Mouse (Mus musculus) brain, adult 2 months (tissue): ENCODE measurements around the gene Gna11.

Source experiments
- DNase-seq: peaks from one replicate; pipeline ENCODE4 v3.0.0; 2011; ENCODE audit warnings: low read depth, low spot score

The Gna11 gene

DNA sequence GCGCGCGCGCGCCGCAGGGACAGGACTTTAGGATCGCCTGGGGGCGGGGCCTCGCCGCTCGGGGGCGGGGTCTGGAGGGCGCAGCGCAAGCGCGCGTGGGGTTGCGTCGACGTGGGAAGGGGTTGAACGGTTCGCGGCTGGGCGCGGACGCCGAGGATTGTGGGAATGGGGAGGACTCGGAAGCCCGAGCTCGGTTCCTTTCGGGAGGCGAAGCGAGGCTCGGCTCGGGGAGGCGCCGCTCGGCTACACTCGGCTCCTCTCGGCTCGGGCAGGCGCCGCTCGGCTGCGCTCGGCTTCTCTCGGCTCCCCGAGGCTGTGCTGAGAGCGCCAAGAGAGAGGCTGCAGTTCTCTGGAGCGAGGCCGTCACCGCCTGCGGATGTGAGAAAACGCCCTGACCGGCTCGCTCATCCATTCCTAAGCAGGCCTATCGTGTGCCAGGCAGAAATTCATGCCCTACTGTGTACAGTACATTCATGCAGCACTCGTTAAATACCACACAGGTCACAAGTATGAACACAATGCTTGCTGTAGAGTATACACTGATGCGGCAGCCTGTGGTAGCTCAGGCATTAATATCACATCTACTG is at the start of gene Gna11:
TSS of gene Gna11 (minus strand) at position 30 of the 587 bp plus-strand sequence.
- peak; percentile 99 for DNase-seq

DNA sequence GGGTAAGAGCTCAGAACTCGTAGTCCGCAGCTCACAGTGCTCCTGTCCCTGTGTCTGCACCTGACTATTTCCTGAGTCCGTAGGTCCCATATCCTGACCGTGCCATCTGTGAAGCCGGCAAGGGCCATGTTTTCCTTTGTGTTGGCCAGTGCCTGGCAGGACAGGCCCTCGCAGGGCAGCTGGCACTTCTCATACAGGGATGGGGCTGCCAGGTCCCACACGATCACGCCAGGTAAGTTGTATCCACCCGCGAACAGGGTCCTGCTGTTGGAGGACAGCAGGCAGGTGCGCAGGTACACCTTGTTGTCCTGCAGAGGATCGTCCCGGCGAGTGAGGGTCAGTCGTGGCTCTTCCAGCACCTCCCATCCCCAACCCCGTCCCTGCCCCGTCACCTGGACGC is 48.9 kb upstream of the Gna11 start:
- DNase-seq: peak; percentile 69

DNA sequence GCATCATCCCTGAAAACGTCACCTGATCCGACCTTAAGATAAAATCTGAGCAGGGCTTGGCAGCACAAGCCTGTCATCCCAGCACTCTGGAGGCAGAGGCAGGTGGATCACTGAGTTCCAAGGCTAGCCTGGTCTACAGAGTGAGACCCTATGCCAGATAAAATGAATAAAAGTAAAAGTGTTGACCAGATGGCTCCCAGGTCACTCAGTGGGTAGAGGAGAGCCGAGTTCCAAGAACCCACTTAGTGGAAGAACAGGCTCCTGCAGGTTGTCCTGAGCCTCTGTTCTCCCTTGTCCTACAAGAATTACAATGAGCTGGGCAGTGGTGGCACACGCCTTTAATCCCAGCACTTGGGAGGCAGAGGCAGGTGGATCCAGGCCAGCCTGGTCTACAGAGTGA is 48.2 kb upstream of the Gna11 start:
- DNase-seq: no peak

DNA sequence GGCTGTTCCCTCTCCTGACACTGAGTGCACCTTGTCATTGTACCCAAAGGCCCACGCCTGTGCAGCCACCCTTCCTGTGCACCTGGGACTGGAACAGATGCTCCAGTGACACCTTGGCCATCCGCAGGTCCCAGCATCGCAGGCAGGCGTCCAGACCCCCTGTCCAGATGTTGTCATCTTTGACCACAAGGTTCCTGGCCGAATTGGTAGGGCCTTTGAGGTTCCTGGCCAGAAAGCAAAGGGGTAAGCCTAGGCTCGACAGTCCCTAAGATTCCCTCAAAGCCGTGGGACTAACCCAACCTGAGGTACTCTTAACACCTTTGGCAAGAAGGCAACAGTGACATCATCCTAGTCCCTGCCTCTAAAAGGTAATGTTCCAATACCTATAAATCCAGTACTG is 47.6 kb upstream of the Gna11 start:
- no peak for DNase-seq

DNA sequence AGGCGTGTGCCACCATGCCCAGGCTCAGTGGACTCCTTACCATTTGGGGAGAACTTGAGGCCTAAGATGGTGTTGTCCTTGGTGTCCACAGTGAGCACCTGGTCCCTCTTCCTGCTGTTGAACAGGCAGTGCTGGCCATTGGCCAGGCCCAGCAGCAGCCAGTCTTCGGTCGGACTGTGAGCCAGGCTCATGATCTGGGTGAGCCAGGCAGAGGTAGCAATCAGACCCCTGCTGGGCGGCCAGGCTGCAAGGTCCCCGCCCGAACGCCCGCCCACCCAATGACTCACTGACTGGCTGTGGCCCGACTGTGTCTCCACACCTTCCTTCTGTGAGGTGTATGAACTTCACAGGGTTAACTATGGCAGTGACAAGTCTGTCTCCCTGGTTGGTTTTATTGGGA is 46.9 kb upstream of the Gna11 start:
- DNase-seq: peak; percentile 53

DNA sequence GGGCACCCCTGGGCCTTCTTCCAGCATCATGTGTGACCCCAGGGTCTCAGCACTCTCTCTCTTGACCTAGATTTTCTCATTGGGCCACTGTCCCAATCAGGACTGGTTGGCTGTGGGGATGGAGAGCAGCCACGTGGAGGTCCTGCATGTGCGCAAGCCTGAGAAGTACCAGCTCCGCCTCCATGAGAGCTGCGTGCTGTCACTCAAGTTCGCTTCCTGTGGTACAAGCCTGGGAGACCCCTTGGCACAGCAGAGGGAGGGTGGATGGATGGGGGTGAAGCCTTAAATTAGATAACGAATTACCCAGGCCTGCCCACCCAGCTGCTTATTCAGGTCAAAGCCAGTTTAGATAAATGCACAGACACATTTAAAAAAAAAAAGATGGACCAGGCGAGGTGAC is 43.7 kb upstream of the Gna11 start:
- DNase-seq: no peak

DNA sequence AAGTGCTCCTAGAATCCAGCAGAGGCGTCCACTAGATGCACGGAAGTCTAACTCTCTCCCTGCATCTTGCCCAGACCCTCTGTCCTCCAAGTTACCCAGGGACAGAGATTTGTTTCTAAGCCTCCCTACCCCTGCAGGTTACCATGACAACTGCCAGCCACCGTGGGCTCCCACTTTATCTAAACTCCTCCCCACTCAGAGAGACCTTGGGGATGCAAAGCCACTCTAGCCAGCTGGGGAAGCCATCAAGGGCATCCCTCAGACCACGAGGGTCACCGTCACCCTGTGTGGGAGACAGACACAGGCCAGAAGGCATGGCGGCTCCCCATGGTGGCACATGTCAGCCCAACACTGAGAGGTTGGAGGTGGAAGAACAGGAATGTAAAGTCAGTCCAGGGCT is 38.4 kb upstream of the Gna11 start:
- DNase-seq: no peak

DNA sequence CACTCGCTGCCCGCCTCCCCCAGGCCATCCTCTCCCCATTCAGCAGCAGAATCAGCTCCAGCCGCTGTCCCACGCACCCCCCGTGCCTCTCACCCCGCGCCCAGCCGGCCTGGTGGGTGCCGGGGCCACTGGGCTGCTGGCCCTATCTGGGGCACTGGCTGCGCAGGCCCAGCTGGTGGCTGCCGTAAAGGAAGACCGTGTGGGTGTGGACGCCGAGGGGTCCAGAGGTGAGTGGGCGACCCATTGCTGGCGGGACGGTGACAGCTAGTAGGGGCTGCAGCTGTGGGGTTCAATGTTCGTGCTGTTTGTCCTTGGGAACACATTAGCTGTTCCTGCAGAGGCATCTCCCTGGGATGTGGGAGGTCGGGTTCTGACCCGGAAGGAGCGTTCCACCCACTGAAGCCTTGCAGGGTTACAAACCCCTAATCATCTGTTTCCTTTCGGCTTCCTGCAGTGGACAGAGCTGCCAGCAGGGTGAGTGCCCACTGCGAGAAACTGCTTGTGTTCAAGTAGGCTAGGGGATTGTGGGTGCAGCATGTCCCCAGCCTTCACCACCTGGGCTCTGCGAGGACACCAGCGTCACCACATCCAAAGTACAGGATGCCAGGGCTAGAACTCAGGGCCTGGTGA is 35.6 kb upstream of the Gna11 start:
- DNase-seq: no peak

DNA sequence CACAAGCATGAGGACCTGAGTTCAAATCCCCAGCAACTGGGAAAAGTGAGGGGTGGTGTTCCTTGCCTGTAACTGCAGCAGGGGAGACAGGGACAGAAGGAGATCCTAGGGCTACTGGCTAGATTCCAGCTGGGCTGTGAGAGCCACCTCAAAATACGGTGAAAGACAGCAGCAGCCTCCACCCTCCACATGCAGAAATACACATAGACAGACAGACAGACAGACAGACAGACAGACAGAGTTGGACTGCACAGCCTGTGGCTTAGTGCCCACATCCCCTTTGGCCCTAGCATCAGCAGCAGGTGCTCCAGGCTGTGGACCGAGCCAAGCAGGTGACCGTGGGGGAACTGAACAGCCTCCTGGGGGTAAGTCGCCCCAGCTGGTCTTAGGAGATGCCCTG is 35.0 kb upstream of the Gna11 start:
- peak; percentile 64 for DNase-seq

DNA sequence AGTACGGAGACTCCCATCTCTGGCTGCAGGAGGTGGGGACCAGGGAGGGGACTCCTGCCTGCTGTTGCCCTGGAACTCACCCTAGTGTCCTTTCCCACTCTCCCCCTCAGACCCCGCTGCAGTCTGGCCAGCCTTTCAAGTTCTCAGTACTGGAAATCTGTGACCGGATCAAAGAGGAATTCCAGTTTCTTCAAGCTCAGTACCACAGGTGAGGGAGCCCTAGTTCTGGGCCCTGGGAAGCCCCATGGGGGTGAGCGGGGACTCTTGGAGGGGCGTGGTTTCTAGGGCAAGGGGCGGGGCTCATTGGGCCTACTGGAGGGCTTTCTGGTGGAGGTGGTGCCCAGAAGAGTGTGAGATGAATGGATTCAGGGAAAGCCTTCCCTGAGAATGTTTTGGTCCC is 30.7 kb upstream of the Gna11 start:
- no peak for DNase-seq

DNA sequence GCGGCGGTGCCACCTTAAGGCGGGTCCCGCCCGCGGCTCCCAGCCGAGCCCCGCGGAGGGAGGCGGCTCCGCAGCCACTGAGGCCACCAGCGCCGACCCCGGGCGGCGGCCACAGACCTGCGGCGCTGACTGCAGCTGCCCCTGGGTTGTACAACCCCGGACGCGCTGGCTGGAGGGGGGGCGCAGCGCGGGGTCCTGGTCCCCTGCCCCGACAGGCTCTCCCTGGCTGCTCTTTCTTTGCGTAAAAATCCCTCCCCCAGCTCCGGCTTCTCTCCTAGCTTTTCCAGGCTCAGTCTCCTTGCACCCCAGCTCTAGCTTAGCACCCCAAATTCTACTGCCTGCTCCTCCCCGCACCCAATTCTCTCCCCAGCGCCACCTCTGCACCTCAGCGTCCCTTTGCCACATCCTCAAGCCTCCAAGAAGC is 30.2 kb upstream of the Gna11 start:
- DNase-seq: peak; percentile 63

DNA sequence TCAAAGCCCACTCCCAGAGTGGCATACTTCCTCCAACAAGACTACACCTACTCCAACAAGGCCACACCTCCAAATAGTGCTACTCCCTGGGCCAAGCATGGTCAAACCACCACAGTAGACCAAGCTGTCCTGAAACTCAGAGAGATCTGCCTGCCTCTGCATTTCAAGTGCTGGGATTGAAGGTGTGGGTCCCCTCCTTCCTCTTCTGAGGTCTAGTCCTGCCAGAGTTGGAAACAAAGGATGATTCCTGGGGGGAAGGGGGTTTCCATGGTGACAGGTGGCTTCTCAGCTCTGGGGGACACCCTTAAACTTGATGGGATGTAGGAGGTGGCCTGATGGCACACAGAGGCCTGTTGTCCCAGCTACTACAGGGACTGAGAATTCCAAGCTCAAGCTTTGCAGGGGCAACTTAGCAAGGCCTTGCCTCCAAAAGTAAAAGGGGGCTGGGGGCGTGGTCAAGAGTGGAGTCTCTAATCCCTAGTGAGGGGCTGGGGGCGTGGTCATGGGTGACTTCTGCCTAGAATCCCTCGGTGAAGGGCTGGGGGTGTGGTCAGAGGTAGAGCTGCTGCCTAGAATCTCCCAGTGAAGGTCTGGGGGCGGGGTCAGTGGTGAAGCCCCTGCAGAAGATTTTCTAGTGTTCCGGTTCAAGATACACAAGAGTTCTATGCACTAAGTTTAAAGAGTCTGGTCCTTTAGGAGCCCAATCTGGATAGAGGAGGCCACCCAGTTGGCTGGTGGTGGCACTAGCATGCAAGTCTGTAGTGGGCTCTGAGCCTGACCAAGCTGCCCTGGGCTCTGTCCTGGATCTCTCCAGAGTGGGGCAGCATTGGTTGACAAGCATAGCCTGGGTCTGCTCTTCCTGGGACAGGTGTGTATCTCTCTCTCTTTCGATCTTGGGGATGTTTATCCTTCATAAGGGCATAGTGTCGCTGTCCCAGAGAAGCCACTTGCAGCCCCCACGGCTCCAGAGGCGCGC is 29.4 kb upstream of the Gna11 start, which contains the start of gene Tle2:
TSS of gene Tle2 (plus strand) at position 481 of the 976 bp plus-strand sequence.
- DNase-seq: peak; percentile 67

DNA sequence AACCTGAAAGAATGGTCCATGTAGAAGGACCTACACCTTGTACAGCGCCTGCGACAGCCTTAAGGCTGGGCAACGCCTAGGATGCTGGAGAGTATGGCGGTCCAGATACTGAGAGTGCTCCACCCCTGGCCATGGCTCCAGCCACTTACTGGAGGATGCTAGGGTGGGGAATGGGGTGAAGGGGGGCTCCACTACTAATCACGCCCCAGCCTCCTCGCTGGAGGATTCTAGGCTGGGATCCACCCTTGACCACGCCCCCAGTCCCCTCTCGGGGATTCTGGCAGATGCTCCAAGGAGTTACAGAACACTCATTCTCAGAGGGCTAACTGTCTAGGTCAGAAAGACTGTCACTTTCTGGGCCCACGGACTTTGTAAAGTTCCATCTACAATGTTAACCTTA is 28.0 kb upstream of the Gna11 start:
- DNase-seq: no peak

DNA sequence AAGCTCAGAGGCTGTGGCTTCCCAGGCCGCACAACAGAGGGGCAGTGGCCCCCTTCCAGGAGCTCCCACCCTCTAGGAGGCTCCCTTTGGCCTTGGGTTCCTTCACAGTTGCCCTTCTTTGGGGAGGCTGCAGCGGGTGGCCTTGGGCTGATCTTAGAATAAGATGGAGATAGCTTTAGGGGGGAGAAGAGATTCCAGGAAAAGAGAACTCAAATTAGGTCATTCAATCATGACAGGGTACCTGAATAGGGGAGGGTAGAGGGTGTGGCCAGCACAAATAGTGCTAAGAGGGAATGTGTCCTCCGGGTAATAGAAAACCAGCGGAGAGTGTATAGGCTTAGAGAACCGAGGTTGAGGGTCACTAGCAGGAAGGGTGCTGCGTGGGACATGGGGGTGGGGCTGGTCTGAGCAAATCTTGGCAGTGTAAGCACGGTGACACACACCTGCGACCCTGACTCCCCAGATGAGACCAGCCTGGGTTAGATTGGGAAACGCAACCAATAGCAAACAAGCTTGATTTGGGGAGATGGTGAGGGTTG is 27.2 kb upstream of the Gna11 start:
- DNase-seq: no peak

DNA sequence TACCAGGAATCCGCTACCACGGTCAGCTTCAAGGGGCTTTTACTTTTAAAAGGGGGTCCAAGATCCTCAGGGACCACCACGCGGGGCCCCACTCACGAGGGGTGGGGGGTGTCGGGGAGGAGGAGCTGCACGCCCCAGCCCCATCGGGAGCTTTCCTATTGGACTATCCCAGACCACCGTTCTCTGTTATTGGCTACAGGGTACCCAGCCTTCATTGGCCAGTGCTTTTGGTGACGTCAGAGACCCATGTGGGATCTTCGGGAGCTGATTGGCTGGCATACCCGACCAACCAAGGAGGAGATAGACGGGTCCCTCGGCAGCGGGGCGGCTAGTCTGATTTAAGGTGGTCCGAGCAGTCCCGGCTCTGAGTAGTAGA is 26.5 kb upstream of the Gna11 start:
- peak; percentile 100 for DNase-seq

DNA sequence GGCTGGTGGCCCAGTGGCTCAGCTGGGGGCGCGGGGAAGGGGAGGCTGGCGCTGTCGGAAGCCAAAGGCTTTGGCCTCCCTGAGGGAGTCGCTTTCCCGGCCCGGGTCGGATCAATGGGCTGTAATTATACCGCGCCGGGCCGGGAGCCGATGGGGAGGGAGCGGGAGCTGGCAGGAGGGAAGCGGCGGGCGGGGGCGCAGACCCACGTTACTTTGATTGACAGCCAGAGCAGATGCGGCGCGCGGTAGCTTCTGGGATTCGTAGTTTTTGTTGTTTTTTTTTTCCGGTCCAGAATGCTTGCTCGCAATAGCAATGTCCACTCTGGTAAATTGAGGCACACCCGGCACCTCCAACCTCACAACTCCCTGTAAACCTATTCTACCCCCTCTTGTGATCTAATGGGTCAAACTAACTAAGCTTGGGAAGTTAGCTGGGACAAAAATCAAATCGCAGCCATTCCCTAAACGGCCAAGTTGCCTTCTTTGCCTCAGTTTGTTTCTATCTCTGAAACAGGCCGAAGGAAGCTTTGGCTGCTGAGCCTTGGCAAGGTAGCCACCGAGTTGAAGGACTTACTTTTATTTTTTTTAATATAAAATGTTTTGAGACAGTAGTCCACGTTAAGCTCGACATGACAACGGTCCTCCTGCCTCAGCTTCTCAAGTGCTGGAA is 26.0 kb upstream of the Gna11 start:
- peak; percentile 97 for DNase-seq

DNA sequence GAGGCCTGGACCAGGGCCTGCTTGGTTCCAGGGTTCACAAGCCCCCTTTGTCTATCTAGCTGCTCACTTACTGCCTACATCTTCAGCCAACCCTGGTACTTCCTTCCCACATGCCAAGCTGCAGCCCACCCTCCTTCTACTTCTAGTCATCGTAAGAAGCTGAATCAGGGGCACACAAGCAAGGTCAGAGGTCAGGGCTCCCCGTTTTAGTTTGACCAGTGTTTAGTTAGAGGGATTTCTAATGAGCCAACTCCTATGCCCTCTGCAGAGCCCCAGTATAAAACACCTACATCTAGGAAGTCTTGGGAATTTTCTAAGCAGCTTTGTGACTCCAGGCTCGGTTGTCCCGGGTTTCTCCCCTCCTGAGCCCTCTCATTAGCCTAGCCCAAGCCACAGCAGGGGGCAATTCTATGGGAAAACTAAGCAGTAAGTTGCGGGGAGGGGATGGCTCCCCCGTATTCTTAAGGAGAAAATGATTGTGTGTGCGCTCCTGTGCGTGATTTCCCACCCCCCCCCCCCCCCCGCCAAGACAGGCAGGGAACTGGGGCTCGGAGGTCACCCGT is 25.3 kb upstream of the Gna11 start:
- peak; percentile 52 for DNase-seq

DNA sequence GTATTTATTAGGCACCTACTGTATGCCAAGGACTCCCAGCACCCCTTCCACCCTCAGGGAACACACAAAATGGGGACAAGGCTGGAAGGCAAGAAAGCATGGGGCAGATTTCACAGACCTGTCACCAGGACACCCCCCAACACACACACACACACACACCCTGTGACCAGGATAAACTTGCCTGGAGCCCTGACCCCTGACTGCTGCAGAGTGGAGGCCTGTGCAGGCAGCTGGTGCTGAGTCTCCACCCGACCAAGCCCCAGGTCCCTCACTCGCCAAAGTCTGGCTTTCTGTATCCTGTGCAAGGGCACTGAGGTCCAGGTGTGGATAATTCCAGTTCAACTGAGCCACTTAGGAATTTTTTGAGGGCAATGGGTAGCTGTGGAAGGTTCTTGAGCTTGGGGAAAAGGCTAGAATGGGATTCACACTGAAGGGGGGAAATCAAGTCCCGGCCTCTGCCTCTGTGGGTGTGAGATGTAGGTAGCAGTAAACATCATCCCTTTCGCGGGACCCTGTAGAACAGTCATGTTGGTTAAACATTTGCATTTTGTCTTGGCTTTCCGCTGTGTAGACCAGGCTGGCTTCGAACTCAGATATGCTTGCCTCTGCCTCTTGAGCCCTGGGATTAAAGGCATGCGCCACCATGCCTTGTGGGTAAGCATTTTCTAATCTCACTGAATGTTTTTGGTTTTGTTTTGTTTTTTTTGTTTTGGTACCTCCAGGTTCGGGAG is 24.7 kb upstream of the Gna11 start:
- no peak for DNase-seq

DNA sequence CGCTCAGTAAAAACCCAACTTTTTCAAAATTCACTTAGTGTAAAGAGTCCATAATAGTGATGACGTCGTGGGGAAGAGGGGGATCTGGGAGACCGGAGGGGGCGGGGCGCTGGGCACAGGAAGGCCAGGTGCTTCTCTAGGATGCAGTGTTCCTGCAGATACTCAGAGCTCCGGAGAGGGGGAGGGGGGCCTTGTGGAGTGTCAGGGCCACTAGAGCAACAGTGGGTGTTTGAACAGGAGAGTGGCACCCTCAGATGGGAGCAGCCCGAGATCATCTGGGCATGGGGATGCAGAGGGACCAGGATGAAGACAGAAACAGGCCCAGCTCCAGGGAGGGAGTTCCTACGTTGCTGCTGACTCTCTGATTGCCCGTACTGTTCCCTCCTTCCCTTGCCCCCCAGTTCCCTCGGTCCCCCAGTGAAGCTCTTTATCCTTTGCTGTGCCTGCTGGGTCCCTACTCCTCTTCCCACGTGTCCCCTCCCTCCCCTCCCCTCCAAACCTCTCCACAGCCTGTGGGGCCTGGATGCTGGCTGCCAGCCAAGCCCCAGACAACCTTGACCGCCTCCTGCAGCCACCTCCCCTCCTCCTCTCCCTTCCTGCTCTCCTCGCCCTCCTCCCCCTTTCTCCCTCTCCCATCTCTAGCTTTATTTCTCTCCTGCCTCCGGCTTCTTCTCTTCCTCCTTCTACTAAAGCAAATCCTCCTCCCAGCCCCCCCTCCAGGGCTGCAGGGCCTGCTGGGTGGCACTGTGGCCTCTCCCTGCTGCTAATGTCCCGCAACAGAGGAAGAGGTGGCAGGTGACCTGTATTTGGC is 23.6 kb upstream of the Gna11 start:
- DNase-seq: no peak
